Mouse (Mus musculus) frontal cortex, adult (tissue): ENCODE measurements around the gene Lrrc40.
"Not testable (repeated sequence)": the region's sequence is repeated elsewhere in the genome, so short reads cannot be mapped to it uniquely, and the experiment has no call there.

Experiments used
- ATAC-seq: cut with Nextera tagmentation; 2 replicates; pipeline ENCODE4 v1.9.2; 2017; ENCODE audit warnings: mild to moderate bottlenecking, moderate library complexity, mixed read lengths; ENCODE audit not compliant: low TSS enrichment

The Lrrc40 gene

DNA sequence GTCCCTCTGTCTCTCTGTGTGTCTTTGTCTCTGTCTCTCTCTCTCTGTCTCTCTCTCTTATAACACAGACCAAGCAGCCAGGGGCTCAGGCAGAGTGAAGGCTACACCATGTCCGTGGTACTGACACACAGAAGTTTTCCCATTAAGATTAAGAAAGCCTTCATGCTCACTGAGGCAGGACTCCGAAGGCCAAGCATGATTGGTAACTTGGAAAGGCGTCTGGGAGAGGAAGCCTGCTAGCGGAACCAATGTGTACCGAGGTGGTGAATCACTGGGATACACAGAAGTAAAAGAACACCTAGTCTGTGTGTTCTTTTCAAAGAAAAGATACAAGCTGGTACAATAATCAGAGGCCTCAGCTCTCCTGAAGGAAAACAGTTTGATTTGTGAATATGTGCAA, 41.4 kb downstream of the Lrrc40 start:
- no peak for ATAC-seq

DNA sequence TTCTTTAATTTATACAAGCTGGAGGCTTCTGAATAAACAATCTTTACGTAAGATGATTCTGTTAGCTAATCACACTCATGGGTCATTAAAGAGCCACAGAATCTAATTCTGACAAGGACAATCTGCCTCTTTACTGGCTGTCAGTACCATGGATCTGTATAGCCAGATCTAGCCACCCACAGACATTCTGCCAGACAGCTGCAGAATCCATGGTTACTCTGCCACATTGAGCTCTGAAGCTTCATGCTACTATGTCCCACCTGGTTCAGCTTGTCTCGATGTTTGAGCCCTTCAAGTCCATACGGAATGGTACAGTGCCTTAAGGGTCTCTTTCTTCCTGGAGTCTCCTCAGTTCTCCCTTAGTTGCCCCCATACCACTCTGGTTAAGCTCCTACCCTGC, 55.1 kb downstream of the Lrrc40 start:
- ATAC-seq, result peak; percentile 94

DNA sequence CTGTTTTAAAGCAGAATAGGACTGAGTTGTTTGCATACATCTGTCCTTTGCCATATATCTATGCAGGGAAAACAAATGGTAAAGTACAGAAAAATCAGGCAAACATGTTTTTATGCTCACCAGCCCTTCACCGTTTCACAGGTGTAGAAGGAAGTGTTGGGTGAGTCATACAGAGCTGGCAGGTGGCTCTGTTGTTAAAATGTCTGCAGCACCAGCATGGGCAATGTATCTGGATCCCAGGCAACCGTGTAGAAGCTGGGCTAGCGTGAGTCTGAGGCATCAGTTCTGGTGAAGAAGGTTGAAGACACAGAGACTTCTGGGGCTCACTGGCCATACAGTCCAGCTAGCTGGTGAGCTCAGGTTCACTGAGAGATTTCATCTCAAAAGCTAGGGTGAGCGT, 57.5 kb downstream of the Lrrc40 start:
- peak; percentile 50; the same call in 1 of the 2 replicates for ATAC-seq

GRCm38 (mm10) chr3:158102043-158102442, 65.6 kb downstream of the Lrrc40 start:
- not testable (repeated sequence) for ATAC-seq

DNA sequence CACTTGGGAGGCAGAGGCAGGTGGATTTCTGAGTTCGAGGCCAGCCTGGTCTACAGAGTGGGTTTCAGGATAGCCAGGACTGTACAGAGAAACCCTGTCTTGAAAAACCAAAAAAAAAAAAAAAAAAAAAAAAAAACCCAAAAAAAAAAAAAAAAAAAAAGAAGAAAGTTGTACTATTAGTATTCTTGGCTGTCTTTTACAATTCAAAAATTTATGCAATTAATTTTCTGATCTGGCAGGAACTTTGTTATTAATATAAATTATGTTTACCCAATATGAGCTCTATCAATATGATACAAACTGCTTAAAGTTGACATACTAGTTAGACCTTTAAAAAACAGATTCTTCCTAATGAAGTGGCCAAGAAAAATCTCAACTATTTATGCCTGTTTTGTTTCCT, 66.1 kb downstream of the Lrrc40 start:
- not testable (repeated sequence) for ATAC-seq

DNA sequence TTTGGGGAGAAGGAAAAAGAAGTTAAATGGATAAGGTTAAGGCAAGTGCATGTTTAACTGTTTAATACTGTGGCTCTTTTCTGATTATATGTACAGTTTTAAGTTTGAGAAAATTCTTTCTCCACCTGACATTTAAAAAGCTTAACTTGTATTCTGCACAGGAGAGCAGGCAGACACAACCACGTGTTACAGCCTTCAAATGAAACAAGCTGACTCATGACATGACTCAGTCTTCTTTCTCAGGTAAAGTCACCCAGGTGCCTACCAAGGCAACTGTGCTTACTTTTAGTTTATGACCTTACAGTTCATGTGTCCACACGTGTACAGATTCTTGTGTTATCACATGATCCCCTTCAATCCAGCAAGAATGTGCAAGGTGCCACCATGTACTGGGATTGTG, 67.0 kb downstream of the Lrrc40 start:
- ATAC-seq, result no peak

DNA sequence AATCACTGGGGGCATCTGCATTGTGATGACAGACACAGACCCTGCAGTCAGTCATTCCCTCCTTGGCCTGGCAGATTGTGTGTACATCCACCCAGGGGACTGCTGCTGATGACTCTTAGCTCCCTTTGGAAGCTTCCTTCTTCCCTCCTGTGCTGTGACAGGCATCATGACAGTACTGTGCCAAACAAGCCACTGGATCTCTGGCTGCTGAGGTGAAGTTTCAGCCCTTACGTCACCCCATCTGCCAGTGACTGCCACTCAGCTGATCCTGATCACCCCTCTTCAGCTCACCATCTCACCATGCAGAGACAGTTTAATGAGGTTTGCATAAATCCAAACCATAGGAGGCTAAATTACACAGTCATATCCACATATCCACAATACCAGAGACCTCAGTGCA, 68.8 kb downstream of the Lrrc40 start:
- ATAC-seq, result peak; percentile 48
